Mouse (Mus musculus): ENCODE data around the gene Tcf20. TPM values are rescaled to one million over a fixed set of nuclear protein-coding genes. Genes with fewer than 3 reads are reported as not detected.

Tcf20 gene
- total RNA-seq, 2 experiments from 2014 or later: 24.4 to 25.5 TPM

DNA sequence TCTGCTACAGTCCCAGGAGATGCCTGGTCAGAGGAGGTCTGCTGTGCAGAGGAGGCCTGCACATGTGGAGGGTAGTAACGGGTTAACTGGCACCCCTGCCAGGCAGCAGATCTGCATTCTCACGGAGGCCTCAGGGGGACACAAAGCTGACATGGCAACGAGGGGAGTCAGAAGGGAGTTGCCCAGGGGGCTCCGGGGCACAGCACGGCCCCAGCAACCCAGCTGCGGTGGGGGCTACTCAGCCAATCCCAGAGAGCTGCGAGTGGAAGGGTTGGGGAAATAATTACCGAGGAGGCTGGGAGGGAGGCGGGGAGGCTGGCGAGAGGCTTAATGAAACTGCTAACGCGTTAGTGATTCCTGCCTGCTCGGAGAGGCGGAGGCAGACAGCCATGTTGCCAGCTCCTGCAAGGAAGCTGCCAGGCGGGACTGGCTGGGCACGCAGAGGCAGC, 29.4 kb downstream of the Tcf20 start:
- DNase-seq: no peak

DNA sequence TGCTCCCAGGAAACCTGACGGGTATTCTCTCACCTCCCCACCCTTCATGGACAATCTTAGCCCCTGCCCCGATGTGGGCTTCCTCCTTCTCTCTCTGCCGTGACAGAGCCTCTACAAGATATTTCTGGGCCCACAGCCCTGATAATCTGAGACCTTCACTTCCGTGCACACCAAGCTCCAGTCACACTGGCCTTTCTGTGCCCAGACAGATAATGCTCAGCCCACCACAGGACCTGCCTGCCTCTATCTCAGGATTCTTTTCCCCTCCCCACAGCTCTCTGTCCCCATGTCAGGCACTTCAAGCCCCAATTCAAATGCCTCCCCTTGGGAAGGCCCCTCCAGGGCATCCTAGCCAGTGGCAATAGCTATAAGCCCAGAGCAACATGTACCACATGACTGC, 31.0 kb downstream of the Tcf20 start:
- no peak for DNase-seq

DNA sequence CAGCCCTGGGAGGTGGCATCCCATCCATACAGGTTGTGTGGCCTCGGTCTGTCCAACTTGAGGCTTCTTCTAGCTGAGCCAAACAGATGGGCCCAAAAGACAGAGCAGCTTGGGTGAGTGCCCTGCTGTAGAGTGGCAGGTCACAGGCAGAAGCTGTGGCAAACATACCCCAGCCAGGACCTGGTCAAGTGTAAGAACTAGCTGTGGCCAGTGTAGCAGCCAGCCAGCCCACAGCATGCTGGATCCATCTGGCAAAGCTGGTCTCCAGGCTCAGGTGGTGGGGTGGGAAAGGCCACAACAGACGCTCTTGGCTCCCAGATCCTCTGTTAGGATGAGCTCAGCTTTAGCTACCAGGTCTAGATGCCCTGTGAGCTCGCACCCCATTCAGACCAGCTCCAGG, 31.4 kb downstream of the Tcf20 start:
- DNase-seq: no peak

DNA sequence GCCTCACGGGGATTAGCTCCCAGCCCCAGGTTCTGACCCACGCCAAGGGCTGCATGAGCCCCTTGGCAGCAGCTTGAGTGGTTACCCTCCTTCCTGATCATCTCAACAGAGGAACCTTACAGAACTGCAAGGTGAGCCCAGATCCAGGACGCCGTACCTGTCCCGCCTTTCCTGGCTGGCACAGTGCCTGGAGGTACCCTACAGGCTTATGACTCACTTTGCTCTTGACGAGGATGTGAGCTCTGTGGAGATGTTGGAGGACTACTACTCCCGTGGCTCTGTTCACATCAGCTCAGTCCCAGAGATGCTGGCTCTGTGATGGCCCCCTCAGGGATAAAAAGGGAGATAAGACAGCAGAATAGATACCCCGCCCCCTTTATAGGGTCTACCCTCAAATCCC, 32.4 kb downstream of the Tcf20 start:
- DNase-seq: no peak

DNA sequence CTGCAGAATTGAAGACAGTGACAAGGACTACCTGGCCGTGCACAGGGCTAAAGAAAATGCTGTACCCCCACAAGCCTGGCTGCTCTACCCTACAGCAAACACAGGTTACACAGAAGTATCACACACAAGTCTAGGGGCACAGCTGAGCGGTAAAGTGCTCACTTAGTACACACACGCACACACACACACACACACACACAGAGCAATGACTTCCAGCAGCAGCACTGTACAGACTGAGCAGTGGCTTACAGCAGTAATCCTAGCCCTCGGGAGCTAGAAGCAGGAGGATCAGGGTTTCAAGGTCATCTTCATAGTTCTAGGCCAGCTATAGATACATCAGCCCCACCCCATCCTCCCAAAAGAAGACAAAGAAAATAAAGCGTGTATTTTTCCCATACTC, 33.6 kb downstream of the Tcf20 start:
- DNase-seq: no peak

DNA sequence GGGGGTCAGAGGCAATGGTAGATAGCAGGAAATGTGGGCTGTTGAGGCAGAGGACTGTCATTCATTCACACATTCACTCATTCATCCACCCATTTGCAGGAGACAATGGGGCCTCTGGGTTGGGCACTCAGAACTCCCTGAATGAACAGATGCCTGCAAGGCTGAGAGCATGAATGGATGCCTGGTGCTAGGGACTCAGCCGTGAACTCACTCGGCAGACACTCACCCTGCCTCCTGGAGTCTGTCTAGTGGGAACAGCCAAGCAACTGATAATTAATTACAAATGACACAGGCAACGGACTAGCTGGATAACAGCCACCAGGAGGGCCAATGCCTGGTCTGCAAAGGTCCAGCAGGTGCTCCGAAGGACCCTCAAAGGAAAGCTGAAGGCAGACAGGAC, 34.6 kb downstream of the Tcf20 start:
- no peak for DNase-seq

DNA sequence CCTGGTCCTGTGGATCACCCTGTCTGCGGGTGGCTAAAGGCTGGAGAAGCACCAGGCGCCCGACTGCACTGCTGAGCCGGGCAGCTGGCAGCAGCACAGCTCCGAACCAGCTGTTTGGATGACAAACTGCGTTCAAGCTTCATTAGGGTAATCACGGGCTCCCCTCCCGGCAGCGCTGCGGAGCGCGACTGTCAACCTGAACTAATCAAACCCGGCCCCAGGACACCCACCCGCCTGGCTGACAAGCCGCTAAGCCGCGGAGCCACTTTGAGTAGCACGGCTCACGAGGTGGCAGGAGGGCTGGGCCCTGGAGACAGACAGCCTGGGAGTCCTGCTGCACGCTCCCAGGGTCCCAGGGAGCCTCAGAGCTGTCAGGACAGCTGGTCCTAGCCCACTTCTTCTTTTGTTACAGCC, 35.4 kb downstream of the Tcf20 start:
- DNase-seq: no peak

DNA sequence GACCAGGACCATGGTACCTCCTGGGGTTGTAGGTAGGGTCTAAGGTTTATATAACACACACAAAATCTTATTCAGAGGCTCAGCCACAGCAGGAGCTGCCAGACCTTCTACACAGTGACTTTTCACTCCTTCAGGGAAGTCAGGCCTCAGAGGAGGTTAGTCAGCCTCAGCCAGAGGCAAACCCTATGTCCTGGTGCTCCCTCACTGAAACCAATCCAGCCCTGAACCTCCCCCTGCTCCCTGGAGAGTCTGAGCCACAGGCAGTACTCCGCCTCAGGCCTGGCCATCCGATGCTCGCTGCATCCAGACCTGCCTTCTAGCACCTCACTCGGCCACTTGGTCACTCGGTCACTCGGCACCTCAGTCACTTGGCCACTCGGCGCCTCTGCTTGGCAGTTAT, 37.4 kb downstream of the Tcf20 start:
- DNase-seq: no peak

DNA sequence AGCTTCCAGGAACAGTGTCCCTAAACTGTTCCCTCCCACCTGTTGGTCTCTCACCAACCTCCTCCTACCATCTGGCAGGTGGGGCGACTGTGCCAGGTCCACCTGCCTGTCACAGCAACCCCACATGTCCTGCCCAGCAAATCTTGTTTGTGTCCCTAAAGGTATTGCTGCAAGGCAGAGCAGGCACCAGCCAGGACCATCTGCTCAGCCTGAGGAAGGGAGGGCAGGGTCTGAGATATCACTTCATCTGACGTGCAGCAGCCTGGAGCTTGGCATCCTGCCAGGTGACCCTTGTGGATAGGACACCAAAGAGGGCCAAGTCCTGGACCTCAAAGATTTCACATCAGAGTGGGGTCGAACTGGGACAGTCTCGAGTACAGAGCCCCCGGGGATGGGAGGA, 40.2 kb downstream of the Tcf20 start:
- no peak for DNase-seq

DNA sequence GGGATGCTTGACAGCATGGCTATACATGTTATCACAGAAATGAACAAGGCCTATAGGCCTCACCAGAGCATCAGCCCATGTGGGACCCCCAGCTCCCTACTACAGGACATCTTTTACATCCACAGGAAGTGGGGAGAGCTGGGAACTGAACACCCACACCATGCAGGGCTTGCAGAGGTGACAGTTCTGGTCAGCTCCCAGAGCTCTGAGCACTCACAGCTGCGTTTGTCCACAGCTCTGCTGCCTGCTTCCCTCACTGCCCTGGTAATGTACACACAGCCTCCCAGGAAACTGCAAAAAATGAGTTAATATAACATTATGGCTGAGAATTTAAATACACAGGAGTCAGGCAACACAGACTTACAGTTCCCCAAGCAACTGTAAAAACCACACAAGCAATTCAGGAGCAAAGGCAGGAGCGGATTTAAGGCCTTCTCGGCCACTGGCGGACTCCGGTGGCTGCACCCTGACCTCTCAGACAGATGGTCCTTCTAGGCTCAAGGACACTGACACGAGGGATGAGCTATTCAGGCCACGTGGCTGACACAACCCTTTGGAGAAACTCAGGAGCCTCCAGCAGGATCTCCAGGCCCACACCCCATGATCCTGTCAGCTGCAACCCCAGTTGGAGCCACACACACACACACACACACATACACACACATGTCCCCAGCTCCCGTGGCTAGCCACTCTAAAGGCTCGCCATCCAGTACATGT, 43.0 kb downstream of the Tcf20 start:
- no peak for DNase-seq

DNA sequence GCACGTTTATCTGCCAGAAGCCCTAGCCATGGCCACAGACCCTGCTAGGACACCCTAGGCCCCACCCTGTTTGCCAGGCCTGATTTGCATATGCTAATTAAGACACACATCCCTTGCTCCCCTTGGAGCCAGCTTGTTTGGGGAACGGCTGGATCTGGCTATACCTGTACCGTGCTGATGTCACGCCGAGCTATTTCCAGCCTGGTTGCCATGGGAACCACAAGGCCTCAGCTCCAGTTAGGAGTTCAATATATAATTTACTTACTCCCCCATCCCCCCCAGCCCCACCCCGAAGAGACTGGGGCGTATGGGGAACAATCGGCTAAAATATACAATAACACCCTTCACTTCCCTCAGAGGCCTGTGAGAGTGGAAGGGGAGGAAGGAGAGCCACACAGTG, 45.9 kb downstream of the Tcf20 start:
- no peak for DNase-seq

DNA sequence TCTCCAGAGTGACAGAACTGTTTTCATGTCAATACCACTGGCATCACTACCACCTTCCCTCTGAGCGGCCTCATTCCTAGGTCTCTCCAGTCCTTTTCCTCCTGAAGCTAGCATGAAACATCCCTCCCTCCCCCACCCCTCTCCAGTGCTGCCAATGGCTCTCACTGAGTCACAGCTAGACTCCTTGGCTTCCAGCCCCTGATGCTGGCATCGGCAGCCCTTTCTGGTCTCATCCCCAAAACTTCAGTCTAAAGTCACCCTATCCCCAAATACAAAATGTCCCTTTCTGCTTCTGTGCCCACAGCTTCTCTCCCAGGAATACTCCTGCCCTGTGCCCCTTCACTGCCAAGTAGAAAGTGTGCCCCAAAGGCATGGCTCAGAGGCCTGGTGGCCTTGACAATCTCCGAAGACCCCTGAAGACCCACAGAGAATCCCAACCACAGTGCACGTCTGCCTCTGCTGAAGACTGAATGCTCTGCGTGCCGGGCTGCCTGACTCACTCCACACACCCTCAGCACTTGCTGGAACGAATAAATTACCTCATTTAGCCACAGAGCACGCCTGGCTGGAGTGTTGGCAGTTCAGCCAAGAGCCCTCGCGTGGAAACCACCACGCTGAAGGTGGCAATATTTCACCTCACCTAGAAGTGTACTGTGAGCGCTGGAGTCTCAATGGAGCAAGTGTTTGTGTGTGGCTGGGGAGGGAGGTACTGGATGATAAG, 47.0 kb downstream of the Tcf20 start:
- DNase-seq: no peak

DNA sequence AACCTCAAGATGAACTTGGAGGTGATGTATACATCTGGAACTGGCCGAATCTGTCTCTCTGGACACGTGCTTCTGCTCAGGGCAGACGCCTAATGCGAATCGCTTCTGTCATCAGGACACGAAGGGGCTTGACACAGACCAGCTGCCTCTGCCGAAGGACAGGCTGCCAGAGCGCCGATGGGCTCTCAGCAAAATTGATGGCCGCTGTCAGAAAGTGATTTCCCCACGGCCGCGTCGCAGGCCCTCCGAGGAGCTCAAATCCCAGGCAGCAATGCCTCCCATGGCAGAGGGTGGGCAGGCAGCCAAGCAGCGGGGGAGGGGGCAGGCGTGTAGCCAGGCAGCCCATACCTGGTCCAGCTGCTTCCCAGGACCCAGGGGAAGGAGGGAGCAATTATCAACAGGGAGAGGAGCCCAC, 49.5 kb downstream of the Tcf20 start:
- peak; percentile 33 for DNase-seq

DNA sequence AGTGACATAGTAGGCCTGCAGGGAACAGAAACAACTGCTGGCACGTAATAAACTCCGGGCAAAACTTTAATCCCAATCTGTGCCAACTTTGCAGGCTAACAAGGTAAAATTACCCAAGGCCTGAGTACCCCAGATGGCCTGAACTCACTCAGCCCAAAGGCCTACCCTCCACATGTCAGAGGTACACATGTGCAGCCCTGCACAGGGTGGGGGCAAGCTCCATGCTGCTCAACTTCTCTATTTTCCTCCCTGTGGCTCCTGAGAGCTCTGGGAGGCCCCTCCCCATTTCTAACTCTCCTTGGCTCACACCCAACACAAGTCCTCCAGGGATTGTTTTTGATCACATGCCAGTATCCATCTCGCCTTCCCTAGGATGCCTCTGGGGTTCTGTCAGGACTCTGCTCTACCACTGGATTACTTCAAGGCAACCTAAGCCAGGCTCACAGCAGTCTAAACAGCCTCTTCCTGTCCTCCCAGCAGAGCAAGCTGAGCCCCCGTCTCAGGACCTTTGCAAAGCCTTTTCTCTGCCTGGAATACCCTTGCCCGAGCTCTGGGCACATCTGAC, 50.2 kb downstream of the Tcf20 start:
- DNase-seq: no peak

DNA sequence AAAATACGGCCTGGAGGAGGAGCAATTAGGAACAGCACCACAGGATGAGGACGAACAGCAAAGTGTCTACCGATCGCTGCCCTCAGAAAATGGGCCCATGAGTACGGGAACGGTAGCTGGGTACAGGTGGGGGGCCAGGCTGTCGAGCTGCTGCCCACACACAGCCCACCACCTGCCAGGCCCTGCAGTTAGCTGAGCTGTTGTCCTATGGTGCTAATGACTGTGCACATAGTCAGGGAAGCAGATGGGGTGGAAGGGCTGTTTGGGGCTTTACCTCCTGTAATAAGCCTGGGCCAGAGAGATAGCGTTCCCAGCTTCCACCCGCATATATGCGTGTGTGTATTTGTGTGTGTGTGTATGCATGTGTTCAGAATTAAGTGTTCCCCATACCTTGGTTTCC, 52.7 kb downstream of the Tcf20 start:
- no peak for DNase-seq

DNA sequence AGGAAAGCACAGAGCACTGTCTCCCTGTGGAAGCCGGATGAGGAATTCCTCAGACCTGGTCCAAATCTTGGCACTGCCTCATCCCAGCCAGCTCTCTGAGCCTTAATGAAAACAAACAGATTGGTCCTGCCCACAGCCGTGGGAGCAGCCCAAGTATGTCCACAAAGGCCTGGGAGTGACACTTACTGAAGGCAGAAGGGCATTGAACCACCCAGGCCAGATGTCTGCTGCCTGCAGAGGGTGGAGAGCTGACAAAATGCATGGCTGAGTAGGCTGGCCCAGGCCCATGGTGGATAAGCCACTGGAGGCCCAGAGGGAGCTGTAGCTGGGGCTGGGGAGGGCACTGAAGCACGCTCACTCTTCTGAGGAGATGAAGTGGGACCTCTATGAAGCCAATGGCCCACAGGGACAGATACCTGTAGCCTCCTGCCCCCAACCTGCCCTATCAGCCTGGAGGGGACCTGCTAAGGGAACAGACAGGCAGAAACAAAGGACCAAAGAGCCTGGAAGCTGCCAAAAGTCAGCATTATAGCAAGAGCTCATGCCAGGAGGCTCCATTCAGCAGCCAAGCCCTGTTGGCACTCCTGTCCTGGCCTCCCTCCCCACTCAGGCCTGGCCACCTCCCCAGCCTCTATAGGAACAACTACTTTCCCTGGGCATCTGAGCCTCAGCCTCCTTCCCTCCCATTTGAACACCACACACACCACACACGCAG, 54.6 kb downstream of the Tcf20 start:
- DNase-seq: no peak

DNA sequence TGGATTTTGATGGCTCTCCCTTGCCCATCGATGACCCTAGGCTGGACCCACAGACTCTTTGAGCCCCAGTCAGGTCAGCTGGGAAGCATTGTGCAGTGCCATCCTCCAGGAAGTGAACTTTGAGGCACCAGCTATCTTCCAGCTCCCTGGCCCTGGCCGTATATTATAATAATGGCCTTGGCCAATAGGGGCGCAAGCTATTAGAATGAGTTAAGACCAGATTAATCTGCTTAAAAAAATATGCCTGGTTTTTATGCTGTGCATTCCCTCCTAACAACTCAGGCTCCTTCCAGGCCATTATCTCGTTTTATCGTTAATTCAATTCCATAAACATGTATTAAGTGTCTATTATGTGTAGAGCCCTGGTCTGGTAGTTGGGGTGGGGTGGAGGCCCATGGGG, 56.2 kb downstream of the Tcf20 start:
- DNase-seq: no peak

DNA sequence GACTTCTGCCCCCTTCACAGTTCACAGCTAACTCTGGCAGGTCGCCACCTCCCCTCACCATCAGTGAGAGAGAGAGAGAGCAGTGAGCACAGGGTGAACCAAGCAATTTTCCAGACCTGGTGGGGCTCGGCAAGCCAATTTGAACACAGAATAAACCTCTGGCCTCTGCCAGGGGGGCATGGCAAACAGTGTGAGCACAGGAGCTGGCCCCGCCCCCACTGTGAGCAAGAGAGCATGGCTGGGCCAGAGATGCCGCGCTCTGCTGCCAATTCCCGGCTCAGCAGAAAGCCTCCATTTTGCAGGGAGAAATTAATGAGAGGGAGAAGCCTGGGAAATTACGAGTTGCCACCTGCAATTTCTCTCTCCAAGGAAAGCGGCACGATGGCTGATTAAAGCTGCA, 58.1 kb downstream of the Tcf20 start:
- DNase-seq: no peak

DNA sequence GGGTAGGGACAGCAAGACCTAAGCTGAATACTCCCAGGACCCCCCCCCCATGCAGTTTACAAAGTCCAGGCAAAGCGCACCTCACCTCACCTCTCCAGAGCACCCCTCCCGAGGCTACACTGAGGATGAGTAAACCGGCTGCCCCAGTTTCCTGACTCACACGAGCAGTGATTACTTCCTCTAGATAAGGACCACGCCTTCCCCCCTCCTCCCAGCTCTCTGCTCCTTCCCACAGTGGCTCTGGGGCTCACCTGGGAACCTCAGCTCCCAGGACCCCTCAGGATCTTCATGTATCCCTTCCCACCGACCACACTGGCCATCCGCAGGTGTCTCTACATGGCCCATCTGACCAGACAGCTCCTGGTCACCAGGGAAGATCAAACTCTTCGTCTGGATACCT, 58.8 kb downstream of the Tcf20 start:
- no peak for DNase-seq

DNA sequence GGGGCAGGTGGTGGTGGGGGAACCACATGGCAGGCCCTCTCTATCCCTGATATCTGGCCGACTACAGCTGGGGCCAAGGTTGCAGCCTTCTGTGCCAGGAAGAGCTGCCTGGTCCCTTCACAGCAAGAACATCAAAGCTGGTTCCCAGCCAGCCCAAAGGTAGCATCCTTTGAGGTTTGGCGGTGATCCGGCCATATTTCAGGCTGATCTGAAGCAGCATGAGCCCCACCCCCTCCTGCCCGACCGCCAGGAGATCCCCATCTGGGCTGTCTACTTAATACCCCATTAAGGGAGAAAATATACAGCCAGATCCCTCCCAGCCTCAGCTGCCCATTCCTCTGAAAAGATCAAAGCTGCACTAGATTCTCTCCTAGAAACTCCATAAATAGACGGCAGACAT, 59.6 kb downstream of the Tcf20 start:
- no peak for DNase-seq

DNA sequence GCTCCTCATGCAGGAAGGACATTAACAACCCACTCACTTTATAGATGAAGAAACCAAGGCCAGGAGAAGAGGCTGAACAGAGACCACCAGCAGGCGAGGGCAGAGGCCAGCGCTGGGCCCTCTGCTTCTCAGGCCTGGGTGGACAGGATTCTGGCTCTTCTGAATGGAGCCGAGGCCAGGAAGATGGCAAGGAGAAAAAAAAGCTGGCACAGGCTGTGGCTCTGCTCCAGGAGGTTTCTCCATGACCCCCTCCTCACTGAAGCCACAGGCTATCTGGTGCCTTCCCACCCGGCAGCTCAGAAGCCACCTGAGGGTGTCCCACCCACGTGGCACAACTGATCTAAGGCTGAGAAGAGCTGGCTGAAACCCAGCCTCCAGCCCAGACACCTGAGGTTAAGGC, 60.6 kb downstream of the Tcf20 start:
- no peak for DNase-seq

DNA sequence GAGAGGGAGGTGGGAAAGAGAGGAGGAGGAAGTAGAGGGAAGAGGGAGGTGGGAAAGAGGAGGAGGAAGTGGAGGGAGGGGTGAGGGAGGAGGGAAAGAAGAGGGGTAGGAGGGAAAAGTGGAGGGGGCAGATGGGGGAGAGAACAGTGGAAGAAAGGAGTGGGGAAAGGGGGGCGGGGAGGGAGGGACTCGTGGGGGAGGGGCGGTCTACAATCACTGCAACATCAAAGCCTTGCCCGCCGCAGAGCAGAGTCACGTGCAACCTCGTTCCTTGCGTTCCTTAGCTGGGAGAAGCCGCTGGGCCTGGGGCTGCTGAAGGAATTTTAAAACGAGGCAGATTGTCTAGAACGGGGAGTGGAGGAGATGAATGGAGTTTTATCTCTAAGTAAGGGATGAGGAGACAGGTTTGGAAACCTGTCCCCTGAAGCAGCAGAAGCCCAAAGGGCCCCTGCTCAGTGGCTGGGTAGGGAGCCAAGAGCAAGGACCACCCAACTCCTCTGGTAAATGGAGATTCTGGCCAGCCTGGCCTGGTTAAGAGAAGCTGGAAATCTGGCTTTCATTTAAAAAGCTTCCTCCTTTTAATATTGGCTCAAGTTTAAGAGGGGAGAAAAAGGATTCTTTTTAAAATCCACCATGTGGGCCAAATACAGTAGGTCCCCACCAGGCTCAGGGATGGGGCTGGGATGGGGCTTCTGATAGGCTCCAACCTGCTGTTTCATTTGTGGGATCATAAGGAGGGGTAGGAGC, 62.8 kb downstream of the Tcf20 start:
- no peak for DNase-seq
